Mouse (Mus musculus) left cerebral cortex, postnatal 4 days (tissue): ENCODE results near the gene Snx25. TPM values are rescaled to one million over a fixed set of nuclear protein-coding genes. Genes with fewer than 3 reads are reported as not detected.
"Not testable (repeated sequence)": the region's sequence is repeated elsewhere in the genome, so short reads cannot be mapped to it uniquely, and the experiment has no call there.

Source experiments
- DNase-seq: peaks from one replicate; pipeline ENCODE4 v3.0.0-alpha.2; 2022
- intact Hi-C: fragments of 180-260 bp; cut with DNase I; formaldehyde crosslinking; loops from one replicate; pipeline ENCODE4 v1.15.1; 2025
- total RNA-seq, 2 experiments: library from RNA; stranded (reverse); gene quantifications; 2 replicates each; pipeline ENCODE4 v1.2.3; 2021

Snx25 gene
- total RNA-seq, 2 experiments from 2014 or later, result 33.8 to 36.2 TPM

GRCm38 (mm10) chr8:46137843-46138596 is 13.9 kb downstream of the Snx25 start:
- no peak for DNase-seq
- intact Hi-C loops, result no loop called here

GRCm38 (mm10) chr8:46137336-46137735 is 14.6 kb downstream of the Snx25 start:
- no peak for DNase-seq
- intact Hi-C loops, result no loop called here

- intact Hi-C loops, DNase-seq: not testable (repeated sequence)
These were observed 16.4 kb downstream of the Snx25 start for GRCm38 (mm10) chr8:46135546-46135945.

- intact Hi-C loops, result no loop called here
- no peak for DNase-seq
These were observed 21.5 kb downstream of the Snx25 start for GRCm38 (mm10) chr8:46130426-46130825.

GRCm38 (mm10) chr8:46122498-46122897 is 29.5 kb downstream of the Snx25 start:
- intact Hi-C loops, result no loop called here

GRCm38 (mm10) chr8:46119176-46119575 is 32.8 kb downstream of the Snx25 start:
- DNase-seq, result no peak
- intact Hi-C loops, result no loop called here

More at GRCm38 (mm10) chr8:46122498-46122897, 29.5 kb downstream of the Snx25 start:
- no peak for DNase-seq

GRCm38 (mm10) chr8:46117172-46117571 is 34.8 kb downstream of the Snx25 start:
- no peak for DNase-seq
- intact Hi-C loops, result no loop called here

GRCm38 (mm10) chr8:46113421-46114170 is 38.4 kb downstream of the Snx25 start:
- intact Hi-C loops, DNase-seq: not testable (repeated sequence)

GRCm38 (mm10) chr8:46107690-46108089 is 44.3 kb downstream of the Snx25 start:
- intact Hi-C loops, result no loop called here
- no peak for DNase-seq

GRCm38 (mm10) chr8:46103434-46103833 is 48.5 kb downstream of the Snx25 start:
- intact Hi-C loops, result no loop called here
- DNase-seq, result no peak

- intact Hi-C loops, result no loop called here
- no peak for DNase-seq
These were observed 59.1 kb downstream of the Snx25 start for GRCm38 (mm10) chr8:46092667-46093360.

GRCm38 (mm10) chr8:46083141-46083540 is 68.8 kb downstream of the Snx25 start:
- no peak for DNase-seq
- intact Hi-C loops, result no loop called here

GRCm38 (mm10) chr8:46081030-46081429 is 70.9 kb downstream of the Snx25 start:
- intact Hi-C loops, result no loop called here

GRCm38 (mm10) chr8:46078866-46079265 is 73.1 kb downstream of the Snx25 start:
- intact Hi-C loops, result no loop called here
- no peak for DNase-seq

More at GRCm38 (mm10) chr8:46081030-46081429, 70.9 kb downstream of the Snx25 start:
- no peak for DNase-seq

GRCm38 (mm10) chr8:46075223-46075622 is 76.7 kb downstream of the Snx25 start:
- intact Hi-C loops, result no loop called here
- DNase-seq, result no peak

- DNase-seq, result no peak
- intact Hi-C loops, result no loop called here
These were observed 78.3 kb downstream of the Snx25 start for GRCm38 (mm10) chr8:46073540-46074140.

- intact Hi-C loops, result no loop called here
- DNase-seq, result no peak
These were observed 79.2 kb downstream of the Snx25 start for GRCm38 (mm10) chr8:46072798-46073197.

GRCm38 (mm10) chr8:46040260-46040659 is 111.7 kb downstream of the Snx25 start:
- DNase-seq, result no peak
- intact Hi-C loops, result no loop called here

GRCm38 (mm10) chr8:46039666-46040065 is 112.3 kb downstream of the Snx25 start:
- intact Hi-C loops, result no loop called here
- DNase-seq, result no peak

- no peak for DNase-seq
- intact Hi-C loops, result no loop called here
These were observed 115.7 kb downstream of the Snx25 start for GRCm38 (mm10) chr8:46036217-46036616.

GRCm38 (mm10) chr8:46024392-46024791 is 127.6 kb downstream of the Snx25 start:
- intact Hi-C loops, result no loop called here
- DNase-seq, result no peak
